Mouse (Mus musculus) heart, adult 11 months (tissue): ENCODE data around the gene Coro1b.

Experiments
- DNase-seq: peaks from one replicate; pipeline ENCODE4 v3.0.0; 2022

Coro1b gene

DNA sequence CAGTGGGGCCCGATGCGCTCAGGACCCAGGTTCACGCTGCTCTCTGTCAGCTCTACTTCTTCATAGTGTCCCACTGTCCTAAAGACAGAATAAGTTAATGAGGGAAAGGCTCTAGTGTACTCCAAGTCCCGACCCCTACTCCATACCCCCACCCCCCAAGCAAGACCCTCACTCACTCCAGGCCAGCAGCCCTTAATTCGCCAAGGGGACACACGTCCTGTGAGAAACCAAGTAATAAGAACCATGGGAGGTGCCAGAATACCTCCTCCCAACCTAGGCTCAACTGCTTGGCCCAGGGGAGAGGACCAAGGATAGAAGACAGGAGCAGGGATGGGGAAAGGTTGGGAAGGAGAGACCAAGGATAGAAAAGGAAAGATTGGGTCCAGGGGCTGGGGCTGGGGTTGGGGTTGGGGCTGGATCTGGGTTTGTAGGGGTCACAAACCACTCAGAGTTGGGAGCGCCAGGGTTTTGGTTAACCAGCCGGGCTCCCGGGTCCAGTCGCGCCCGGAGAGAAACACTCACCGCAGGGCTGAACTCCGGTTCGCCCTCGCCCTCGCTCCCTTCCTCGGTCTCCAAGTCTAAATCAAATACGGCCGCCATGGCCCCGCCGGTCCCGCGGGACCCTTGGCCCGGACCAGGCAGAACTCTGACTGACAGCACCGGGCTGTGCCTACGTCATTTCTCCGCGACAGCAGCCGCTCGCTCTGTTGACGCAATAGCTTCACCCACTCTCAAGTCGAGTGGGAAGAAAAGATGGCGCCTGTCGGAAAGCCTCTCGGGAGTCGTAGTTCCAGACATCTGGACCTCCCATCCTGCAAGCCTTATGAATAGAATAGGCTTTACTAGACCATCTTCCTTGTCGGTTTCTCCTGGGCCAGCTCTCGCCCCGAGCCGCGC, 14.5 kb downstream of the Coro1b start, which contains the start of gene Rps6kb2:
TSS of gene Rps6kb2 (minus strand) at position 709 of the 897 bp plus-strand sequence.
- DNase-seq, result peak; percentile 100

DNA sequence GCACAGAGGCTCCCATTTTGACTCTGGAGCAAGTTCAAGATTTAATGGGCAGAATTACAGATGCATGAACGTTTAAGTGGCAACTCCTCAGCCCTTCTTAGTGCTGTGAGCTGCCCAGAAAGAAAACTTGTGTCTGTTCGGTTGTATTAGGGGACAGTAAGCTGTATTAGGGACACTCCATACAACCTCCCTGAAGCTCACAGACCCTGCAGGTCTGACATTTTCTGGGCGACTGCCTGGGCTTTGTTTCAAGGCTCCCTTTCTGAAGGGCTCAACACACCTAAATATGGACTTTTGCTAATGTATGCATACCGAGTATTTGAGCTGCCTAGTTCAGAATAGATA, 15.1 kb downstream of the Coro1b start:
- DNase-seq, result no peak

GRCm38 (mm10) chr19:4164100-4164499, 15.7 kb downstream of the Coro1b start:
- peak; percentile 91 for DNase-seq

DNA sequence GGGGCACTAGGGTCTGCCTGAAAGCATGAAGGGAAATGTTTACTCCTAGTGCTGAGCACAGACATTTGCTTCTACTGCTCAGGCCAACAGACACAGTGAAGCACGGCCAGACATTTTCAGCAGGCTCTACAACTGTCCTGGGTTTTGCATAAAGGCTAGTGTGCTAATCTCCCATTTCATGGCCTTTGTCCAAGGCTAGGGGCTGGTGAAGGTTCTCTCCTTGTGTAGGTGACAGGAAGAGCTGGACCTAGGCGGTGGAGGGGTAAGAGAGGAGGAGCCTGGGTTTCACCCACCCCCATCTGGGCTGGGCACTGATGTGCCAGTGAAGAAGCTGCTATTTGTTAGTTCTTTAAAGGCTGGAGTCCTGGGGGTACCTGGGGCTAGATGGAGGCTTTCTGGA, 16.3 kb downstream of the Coro1b start:
- no peak for DNase-seq

- no peak for DNase-seq
These were observed 18.5 kb downstream of the Coro1b start for GRCm38 (mm10) chr19:4166678-4167476.

DNA sequence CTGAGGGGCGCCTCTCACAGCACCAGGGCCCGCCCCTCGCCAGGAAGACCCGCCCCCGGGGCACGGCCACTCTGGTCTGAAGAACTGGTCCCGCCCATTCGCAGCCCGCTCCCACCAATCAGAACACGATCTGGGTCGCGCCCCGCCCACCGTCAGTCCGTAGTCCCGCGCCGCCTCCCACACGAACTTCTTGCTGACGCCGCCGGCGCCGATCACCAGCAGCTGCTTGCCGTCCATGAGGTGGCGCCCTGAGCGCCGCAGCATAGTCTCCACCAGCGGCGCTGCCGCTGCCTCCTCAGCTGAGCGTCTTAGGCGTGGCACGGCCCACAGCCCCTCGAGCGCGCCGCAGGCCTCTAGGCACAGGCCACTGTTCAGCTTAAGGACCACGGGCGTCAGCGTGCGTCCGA, 21.0 kb downstream of the Coro1b start:
- peak; percentile 100 for DNase-seq

DNA sequence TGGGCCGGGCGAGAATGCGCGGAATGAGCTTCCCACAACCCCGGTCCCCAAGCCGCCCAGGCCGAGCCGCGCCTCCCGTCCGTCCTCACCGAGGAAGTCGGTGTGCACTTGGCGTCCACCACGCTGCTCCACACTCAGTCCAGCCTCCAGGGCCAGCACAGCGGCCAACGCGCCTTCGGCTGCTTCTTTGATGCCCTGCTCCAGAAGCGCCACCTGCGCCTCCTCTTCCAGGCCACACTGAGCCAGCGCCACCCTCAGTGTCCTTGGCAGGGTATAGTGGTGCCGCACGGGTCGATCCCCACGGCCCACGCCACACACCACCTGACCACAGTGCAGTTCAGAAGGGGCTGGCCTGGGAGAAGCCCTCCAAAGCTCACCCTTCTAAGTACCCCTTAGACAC, 21.4 kb downstream of the Coro1b start:
- peak; percentile 97 for DNase-seq

DNA sequence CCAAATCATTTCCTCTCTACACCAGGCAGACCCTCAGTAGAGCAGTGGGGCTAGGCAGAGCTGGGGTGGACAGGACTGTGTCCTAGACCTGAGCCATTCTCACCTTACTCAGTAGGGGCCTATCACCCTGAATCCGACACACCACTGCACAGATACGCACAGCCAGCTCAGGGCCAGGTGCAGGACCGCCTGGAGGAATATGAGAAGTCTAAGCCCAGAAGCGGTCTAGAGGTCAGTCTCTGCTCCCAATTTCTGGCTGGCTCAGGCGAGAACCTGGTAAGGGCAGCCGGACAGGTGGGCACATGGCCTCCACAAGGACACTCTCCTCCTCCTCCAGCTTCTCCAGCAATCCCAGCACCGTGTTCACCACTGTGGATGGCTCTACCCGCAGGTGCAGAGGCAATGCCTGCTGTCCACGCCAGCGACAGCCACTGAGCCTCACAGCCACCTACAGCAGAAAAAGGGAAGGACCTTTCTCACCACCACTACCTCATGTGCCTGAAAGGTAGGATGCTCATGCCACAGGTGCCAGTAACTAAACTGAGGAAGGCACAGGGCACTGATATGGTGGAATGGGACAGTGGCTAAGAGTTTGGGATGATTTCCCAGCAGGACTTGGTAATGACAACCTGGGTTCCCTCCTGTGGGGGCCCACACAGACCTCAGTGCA, 22.4 kb downstream of the Coro1b start:
- DNase-seq, result peak; percentile 94

DNA sequence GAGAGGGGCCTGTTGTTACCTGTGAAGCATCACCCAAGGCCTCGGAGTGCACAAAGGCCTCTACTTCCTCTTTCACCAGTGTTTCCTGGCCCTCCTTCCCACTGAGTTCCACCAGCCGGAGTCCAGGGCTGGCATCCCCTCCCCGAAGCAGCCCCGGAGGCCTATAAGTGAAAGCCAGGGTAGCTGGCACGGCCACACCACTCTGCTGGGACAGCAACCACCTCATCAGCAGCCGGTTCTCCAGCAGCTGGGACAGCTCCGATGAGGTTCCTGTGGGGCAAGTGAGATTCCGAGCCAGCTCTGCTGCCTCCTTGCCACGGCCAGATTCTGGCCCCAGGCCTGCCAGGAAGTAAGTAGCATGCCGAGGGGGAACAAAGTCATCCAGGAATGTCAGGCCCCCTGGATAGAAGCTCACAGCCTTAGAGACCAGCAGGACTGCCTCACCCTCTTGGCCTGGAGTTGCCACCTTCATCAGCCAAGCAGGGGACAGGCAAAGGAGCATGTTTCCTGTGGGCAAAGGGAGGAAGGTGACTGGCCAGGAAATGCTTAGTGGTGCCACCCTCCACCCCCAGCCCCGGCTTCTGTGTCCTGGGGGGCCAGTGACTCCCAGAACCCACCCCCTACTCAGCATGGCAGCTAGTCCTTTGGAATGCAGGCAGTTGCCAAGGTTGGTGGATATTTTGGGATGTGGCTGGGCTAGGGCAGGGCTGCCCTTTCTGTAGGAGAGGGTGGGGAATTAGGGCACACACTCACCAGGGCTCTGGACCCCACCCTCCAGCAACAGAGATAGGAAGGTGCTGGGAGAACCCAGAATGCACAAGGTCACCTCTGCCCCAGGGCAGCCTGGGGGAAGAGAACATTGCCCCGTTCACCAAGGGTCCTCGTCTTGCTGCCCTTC, 23.2 kb downstream of the Coro1b start:
- DNase-seq, result peak; percentile 97

GRCm38 (mm10) chr19:4172925-4173324, 24.5 kb downstream of the Coro1b start:
- DNase-seq, result no peak

GRCm38 (mm10) chr19:4175368-4175947, 27.0 kb downstream of the Coro1b start, which contains the start of gene Carns1:
TSS of gene Carns1 (minus strand) at chr19:4175479.
- DNase-seq, result peak; percentile 96

DNA sequence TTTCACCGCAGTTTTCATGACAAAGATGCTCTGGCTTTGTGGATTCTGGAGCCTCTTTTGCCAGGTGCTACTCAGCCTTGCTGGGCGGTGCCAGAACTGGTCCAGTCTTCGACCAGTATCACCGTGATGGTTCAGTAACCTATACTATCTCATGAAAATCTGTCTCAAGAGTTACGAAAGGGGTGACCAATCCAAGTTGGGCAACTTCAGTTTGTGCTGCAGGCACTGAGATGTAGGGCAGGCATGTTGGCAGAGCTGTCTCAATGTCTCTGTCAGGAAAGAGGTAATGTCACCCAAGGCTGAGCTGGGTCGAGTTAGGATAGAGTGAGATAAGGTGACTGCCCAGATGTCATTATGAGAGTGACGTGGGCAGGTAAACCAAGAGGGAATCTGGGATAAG, 32.0 kb downstream of the Coro1b start:
- no peak for DNase-seq

- peak; percentile 96 for DNase-seq
These were observed 33.5 kb downstream of the Coro1b start for GRCm38 (mm10) chr19:4181892-4182291.

GRCm38 (mm10) chr19:4183689-4184088, 35.3 kb downstream of the Coro1b start:
- no peak for DNase-seq

GRCm38 (mm10) chr19:4184976-4185975, 36.9 kb downstream of the Coro1b start:
- DNase-seq, result peak; percentile 93

DNA sequence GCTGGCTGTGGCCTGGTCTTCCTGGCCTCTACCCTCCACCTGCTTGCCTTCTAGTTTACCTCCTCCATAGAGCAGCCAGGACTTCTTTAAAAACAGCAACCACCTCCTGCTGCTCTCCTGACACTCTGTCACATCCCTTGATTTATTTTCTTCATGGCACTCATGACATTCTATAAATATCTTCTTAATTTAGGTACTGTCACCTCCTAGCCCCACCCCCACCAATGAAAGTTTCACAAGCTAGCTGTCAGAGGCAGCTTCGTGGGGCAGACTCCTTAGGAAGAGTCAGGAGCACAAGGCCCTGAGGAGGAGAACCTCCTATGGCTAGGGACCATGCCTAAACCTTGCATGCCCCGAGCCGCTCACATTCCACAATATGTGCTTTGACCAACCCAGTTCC, 38.9 kb downstream of the Coro1b start:
- no peak for DNase-seq

DNA sequence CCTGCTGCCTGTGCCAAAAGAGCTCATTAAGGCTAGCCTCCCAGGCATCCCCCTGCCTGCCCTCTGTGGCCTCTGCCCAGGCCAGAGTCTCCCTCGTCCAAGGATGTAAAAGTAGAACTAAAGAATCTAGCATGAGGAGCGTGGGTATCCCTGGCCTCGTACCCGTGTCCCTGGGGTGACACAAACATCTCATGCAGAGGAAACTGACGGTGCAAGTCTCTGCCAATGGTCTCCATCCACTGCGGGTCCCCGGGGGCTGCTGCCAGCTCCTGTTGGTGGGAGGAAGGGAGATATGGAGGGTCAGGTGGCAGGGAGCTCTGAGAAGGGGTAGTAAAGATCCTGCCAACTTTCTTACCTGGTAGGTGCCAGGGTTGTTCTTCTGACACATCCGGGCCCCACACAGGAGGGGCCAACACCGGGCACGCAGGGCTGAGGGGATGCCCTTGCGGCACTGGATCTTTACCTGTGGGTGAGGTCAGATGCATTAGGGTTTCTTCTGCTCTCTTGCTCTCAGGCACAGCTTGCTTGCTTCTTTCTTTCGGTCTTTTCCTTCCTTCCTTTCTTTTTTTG, 40.7 kb downstream of the Coro1b start:
- peak; percentile 93 for DNase-seq

DNA sequence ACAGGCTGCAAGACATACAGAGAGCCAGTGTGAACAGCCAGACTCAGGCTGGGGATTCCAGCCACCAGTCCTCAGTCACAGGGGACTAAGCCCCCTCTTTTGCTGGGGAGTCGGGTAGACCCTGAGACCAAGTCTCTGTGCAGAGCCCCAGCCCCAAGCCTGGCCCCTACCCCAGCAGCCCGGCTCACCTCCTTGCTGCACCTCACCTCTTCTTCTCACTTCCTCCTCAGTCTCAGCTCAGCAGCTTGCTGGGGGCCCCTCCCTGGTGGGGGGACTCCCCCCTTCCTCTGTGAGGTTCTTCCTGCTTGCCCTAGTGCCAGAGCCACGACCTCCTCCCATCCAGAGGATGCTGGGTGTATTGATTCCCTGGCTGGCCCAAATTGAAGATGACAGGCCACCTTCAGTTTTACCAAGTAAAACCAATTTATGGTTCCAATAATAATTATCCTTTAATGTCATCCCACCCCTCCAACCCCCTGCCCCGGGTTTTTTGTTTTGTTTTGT, 42.5 kb downstream of the Coro1b start, which contains the start of gene Tbc1d10c:
TSS of gene Tbc1d10c (minus strand) at position 454 of the 504 bp plus-strand sequence.
- DNase-seq, result peak; percentile 97

DNA sequence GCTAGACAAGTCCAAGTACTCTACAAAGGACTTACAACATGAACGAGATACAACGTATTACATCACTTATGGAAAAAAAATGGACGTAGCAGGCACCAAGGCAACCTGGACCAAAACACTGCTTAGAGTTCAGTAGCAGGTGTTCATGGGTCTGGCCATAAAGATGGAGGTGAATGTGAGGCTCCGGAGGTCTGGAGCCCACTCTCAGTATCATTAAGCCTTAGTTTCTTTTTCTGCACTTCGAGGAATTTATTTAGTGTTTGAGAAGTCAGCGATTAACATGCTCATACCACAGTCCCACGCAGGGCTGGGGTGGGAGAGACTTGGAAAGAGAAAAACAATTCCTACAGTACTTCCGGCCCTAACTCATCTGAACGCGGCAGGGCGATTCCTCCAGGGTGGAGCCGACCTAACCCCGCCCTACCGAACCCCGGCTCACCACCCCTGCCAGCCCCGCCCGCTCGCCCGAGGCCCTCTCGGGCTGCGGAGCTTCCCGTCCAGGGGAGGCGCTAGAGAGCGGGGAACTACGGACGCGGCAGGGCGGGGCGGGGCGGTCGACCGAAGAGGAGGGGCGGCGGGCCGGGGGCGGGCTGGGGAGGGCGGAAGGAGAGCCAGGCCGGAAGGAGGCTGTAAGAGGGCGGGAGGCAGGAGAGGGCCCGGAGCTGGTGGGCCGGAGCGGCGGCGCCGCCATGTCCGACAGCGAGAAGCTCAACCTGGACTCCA, 43.3 kb downstream of the Coro1b start, which contains the start of gene Ppp1ca:
TSS of gene Ppp1ca (plus strand) at position 538 of the 723 bp plus-strand sequence.
- peak; percentile 99 for DNase-seq
